Mouse (Mus musculus) kidney, embryonic 15.5 days (tissue): ENCODE data around the gene Mmp25. TPM values are rescaled to one million over a fixed set of nuclear protein-coding genes. Genes with fewer than 3 reads are reported as not detected.
"Not testable (repeated sequence)": the region's sequence is repeated elsewhere in the genome, so short reads cannot be mapped to it uniquely, and the experiment has no call there.

Source experiments
- ATAC-seq: fragments of 200-750 bp; cut with Nextera tagmentation; replicated peaks from 2 replicates; pipeline ENCODE4 v1.8.0; 2017; ENCODE audit warnings: moderate TSS enrichment; ENCODE audit not compliant: low FRiP score
- H3K27ac ChIP-seq: fragments of 300-500 bp; sonication (generic); 2 replicates; pipeline ENCODE4 v1.5.1; 2015; ENCODE audit warnings: mild to moderate bottlenecking, inconsistent platforms
- H3K27me3 ChIP-seq: fragments of 300-500 bp; sonication (generic); 2 replicates; pipeline ENCODE4 v1.6.1; 2015; ENCODE audit warnings: inconsistent platforms
- H3K36me3 ChIP-seq: fragments of 300-500 bp; sonication (generic); 2 replicates; pipeline ENCODE4 v1.6.1; 2015; ENCODE audit warnings: inconsistent platforms
- H3K4me1 ChIP-seq: fragments of 300-500 bp; sonication (generic); 2 replicates; pipeline ENCODE4 v1.6.1; 2015; ENCODE audit warnings: inconsistent platforms
- H3K4me2 ChIP-seq: fragments of 300-500 bp; sonication (generic); 2 replicates; pipeline ENCODE4 v1.6.1; 2015; ENCODE audit warnings: moderate library complexity, mild to moderate bottlenecking, inconsistent platforms
- H3K4me3 ChIP-seq: fragments of 300-500 bp; sonication (generic); replicated peaks from 2 replicates; pipeline ENCODE4 v1.5.1; 2015; ENCODE audit warnings: mild to moderate bottlenecking, inconsistent platforms
- H3K9ac ChIP-seq: fragments of 300-500 bp; sonication (generic); 2 replicates; pipeline ENCODE4 v1.6.1; 2015; ENCODE audit warnings: mild to moderate bottlenecking, inconsistent platforms
- H3K9me3 ChIP-seq: fragments of 300-500 bp; sonication (generic); replicated peaks from 2 replicates; pipeline ENCODE4 v1.6.1; 2016; ENCODE audit warnings: inconsistent platforms
- WGBS: fragments of 180-500 bp; shearing (Covaris S2); methylation state at CpG from one replicate; pipeline ENCODE4 v1.1.7; 2015; ENCODE audit warnings: mixed read lengths; 5-methylcytosine and 5-hydroxymethylcytosine counted together
- polyA plus RNA-seq: library from polyadenylated mRNA; unstranded; fragments of >200 nt; fragmentation: Nextera tagmentation; extraction: Ambion mirVana; gene quantifications from 2 replicates; pipeline ENCODE4 v1.2.1, GENCODE M21; 2015

Gene Mmp25
- polyA plus RNA-seq, 1 experiment from 2014 or later: 1.1 TPM

DNA sequence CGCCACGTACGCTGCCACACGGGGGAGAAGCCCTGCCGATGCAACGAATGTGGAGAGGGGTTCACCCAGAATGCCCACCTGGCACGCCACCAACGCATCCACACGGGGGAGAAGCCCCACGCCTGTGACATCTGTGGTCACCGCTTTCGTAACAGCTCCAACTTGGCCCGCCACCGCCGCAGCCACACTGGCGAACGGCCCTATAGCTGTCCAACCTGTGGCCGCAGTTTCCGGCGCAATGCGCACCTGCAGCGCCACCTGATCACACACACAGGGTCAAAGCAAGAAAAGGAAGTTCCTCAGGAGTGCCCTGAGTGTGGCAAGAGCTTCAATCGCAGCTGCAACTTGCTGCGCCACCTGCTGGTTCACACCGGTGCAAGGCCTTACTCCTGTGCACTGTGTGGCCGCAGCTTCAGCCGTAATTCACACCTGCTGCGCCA is 34.7 kb downstream of the Mmp25 start:
- no peak overlapping the region for H3K4me2 ChIP-seq
- no peak overlapping the region for H3K27ac ChIP-seq
- no peaks in the 10 kb centered on the region for H3K27me3 ChIP-seq
- 83% methylated on average over 28 of the region's 28 CpGs for WGBS
- peak; percentile 81 for ATAC-seq
- no peaks in the 10 kb centered on the region for H3K4me1 ChIP-seq
- no peaks in the 10 kb centered on the region for H3K36me3 ChIP-seq
- H3K4me3 ChIP-seq: no peak overlapping the region
- no peak overlapping the region for H3K9ac ChIP-seq
- H3K9me3 ChIP-seq: no peaks in the 10 kb centered on the region

DNA sequence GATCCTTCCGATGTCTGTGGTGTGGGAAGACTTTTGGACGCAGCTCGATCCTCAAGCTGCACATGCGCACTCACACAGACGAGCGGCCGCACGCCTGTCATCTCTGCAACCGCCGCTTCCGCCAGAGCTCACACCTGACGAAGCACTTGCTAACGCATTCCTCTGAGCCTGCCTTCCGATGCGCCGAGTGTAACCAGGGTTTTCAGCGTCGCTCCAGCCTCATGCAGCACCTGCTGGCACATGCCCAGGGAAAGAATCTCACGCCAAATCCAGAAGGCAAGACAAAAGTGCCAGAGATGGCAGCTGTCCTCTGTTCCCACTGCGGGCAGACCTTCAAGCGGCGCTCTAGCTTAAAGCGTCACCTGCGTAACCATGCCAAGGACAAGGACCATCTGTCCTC is 35.5 kb downstream of the Mmp25 start:
- Histone ChIP-seq H3K27me3 (no peaks in the 10 kb centered on the region), H3K27ac (no peak overlapping the region), H3K4me1 (no peaks in the 10 kb centered on the region), H3K4me3 (no peak overlapping the region), H3K9ac (no peak overlapping the region), H3K9me3 (no peaks in the 10 kb centered on the region), H3K36me3 (no peaks in the 10 kb centered on the region), H3K4me2 (no peak overlapping the region)
- 95% methylated on average over 24 of the region's 24 CpGs for WGBS
- ATAC-seq: no peak

DNA sequence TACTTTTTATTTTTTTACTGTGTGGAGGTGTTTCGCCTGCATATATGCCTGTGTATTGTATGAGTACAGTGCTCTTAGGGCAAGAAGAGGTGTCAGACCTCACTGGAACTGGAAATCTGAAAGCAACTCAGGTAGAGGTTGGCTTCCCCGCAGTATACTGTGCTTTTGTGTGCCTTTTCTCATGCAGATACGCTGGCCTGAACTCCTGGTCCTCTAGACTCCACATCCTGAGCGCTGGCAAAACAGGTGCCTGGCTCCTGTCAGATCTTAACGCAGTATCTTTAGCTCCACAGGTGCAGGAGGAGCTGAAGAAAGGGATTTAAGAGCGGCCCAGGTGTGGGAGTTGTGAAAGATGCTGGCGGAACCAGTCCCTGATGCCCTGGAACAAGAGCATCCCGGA is 39.9 kb downstream of the Mmp25 start:
- 86% methylated on average over 8 of the region's 8 CpGs for WGBS
- Histone ChIP-seq H3K4me3 (no peak overlapping the region), H3K9me3 (no peaks in the 10 kb centered on the region), H3K4me1 (peaks cover 14% of the 10 kb centered on the region; the same call in 1 of the 2 replicates), H3K27me3 (no peaks in the 10 kb centered on the region), H3K4me2 (no peak overlapping the region), H3K9ac (no peak overlapping the region), H3K36me3 (no peaks in the 10 kb centered on the region), H3K27ac (no peak overlapping the region)
- no peak for ATAC-seq

DNA sequence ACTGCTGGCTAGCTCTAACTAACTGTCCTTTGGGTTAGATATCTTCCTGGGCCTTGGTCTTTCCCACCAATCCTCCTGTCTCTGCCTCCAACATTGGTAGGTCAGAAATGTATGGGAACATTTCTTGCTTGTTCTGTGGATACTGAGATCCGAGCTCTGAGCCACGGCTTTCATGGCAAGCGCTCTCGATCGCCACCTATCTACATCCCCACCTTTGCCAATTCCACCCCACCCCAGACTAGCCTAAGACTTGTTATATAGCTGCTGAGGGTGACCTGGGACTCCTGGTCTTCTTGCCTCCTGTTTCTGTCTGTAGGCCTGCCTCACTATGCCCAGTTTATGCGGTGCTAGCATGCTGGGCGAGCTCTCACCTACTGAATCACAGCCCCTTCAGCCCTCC is 40.7 kb downstream of the Mmp25 start:
- no peaks in the 10 kb centered on the region for H3K27me3 ChIP-seq
- peaks cover 22% of the 10 kb centered on the region for H3K4me1 ChIP-seq
- H3K27ac ChIP-seq: no peak overlapping the region
- H3K4me2 ChIP-seq: no peak overlapping the region
- H3K4me3 ChIP-seq: no peak overlapping the region
- no peaks in the 10 kb centered on the region for H3K36me3 ChIP-seq
- WGBS: 85% methylated on average over 7 of the region's 7 CpGs
- H3K9me3 ChIP-seq: no peaks in the 10 kb centered on the region
- ATAC-seq: no peak
- no peak overlapping the region for H3K9ac ChIP-seq

DNA sequence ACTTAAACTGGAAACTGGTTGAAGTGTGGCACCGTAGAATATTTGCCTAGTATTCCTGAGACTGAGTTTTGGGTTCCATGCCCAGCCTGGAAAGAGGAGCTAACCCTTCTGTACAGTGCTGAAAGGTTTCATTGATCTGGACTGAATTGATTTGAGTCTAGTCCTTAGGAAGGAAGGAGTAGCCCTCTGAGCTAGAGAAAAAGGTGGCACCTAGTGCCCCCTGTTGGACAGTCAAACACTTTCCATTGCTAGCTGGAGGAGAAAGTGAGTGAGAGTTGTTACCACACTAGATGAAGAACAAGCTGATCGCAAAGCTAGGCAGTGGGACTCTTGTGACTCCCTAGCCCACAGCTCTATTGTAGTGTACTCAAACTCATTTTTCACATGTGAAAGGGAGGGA is 41.5 kb downstream of the Mmp25 start:
- no peak for ATAC-seq
- Histone ChIP-seq H3K4me1 (peaks cover 26% of the 10 kb centered on the region), H3K27ac (no peak overlapping the region), H3K27me3 (no peaks in the 10 kb centered on the region), H3K9me3 (no peaks in the 10 kb centered on the region), H3K36me3 (no peaks in the 10 kb centered on the region), H3K9ac (no peak overlapping the region), H3K4me2 (no peak overlapping the region), H3K4me3 (no peak overlapping the region)
- 58% methylated on average over 2 of the region's 2 CpGs for WGBS

DNA sequence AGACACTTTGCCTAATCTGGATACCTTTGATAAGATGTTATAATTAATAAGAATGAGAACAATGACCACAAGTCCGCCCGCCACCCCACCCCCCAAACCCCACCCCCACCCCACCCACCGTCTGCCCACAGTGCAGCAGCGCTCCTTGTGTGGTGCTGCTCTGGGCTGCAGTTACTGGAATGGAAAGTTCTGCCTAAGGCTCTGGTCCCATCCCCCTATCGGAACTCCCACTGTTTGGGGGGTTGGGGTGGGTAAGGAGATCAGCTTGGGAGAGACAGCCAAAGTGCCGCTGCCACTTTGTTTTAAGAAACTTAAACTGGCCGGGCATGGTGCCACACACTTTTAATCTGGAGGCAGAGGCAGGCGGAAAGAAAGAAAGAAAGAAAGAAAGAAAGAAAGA is 42.0 kb downstream of the Mmp25 start:
- H3K27ac ChIP-seq: no peak overlapping the region
- peaks cover 28% of the 10 kb centered on the region for H3K4me1 ChIP-seq
- H3K9ac ChIP-seq: no peak overlapping the region
- no peak overlapping the region for H3K4me2 ChIP-seq
- H3K36me3 ChIP-seq: no peaks in the 10 kb centered on the region
- no peaks in the 10 kb centered on the region for H3K9me3 ChIP-seq
- no peak overlapping the region for H3K4me3 ChIP-seq
- no peak for ATAC-seq
- no peaks in the 10 kb centered on the region for H3K27me3 ChIP-seq
- 34% methylated on average over 8 of the region's 8 CpGs for WGBS

DNA sequence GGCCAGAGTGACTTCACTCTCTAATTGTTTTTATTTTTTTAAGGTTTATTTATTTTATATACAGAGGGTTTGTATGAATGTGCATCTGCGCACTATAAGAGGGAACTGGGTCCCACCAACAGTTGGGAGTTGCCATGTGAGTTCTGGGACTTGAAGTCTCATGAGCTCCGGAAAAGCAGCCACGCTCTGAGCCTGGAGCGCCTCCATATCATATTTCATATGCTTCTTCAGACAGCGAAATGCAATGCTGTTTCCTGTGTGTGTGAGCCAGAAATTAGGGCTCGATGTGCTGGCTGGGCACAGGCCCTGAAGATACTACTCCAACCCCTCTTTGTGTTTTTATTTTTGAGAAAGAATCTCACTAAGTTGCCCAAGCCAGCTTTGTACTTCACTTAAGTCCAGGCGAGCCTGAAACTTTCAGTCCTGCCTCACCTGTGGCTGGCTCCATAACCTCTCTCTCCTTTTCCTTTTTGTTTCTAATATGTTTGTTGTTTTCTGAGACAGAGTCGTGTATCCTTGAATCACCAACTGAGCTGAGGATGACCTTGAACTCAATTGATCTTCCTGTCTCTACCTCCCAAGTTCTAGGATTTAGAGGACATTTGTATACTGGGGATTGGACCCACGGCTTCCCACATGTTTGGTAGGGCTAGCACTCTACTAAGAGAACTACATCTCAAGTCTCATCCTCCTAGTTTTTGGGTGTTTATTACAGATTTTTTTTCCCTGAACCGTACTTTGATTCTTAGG is 43.1 kb downstream of the Mmp25 start:
- Histone ChIP-seq H3K27me3 (no peaks in the 10 kb centered on the region), H3K4me1 (peaks cover 28% of the 10 kb centered on the region), H3K4me2 (no peak overlapping the region), H3K27ac (no peak overlapping the region), H3K36me3 (no peaks in the 10 kb centered on the region), H3K4me3 (no peak overlapping the region), H3K9ac (no peak overlapping the region), H3K9me3 (no peaks in the 10 kb centered on the region)
- ATAC-seq: no peak
- WGBS: 38% methylated on average over 10 of the region's 10 CpGs

DNA sequence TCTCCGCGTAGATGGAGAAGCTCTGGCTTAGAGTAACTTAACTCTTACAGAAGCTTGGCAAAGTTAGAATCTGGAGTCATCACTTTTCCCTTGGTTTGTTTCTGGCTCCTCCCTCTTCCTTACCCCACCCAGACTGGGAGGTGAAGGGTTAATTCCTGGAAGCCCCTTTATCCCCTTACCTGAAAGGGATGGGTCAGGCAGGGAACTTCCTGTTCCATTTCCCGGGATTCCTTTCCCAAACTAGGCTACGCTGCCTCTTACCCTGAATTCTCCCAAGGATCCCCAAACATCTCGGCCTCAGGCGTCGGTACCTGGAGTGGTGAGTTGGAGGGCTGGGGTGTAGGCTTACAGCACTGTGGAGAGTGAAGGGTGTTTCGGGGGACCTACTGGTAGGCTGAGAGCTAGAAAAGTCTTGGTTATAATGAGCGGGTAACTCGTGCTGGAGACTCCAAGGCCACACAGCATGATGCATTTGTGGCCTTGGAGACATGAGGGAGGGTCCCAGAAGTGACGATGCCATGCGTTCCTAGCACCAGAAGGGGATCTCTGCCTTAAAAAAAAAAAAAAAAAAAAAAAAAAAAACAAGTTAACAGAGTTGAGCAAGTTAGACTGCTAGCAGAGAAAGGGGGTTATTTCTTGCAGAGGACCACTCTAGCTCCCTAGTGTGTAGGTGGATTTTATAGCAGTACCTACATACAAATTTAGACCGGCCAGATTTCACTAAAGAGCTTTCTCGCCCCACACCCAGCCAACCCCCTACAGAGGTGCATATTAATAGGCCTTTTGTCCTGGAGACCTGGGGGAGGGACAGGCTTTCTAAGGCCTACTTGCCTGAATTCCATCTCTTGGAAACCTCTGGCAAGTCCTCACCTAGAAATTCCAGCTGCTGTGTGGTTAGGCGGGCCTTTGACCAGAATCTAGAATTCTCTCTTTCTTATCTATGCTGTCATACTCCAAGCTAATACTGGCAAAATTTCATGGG is 44.1 kb downstream of the Mmp25 start, which contains the start of gene Zscan10:
TSS of gene Zscan10 (plus strand) at position 216 of the 982 bp plus-strand sequence.
- Histone ChIP-seq H3K9ac (no peak within 1 kb of the TSS), H3K9me3 (no peaks in the 10 kb centered on the region), H3K4me2 (peak within 1 kb of the TSS; percentile 79), H3K36me3 (no peaks in the 10 kb centered on the region), H3K4me1 (peaks cover 28% of the 10 kb centered on the region), H3K4me3 (peak within 1 kb of the TSS; percentile 50), H3K27ac (peak within 1 kb of the TSS; percentile 94), H3K27me3 (no peaks in the 10 kb centered on the region)
- WGBS: 53% methylated on average over 15 of the region's 15 CpGs
- ATAC-seq: no peak

DNA sequence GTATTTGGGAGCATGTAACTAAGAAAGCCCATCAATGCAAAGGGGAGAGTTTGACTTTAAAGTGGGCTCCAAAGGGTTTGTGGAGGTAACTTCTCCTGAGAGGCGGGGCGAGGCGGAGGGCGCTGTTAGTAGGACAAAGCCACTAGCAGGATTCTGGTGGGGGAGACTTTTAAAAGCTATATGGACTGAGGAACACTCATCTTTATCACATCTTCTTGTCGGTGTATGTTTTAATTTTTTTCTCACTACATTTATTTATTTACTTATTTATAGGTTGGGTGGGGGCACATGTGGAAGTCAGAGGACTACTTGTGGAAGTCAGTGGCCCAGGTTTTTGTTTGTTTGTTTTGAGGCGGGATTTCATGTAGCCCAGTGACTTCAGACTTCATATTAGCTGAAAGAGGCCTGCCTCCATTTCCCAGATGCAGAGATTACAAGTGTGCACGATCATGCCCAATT is 45.4 kb downstream of the Mmp25 start:
- Histone ChIP-seq H3K9me3 (no peaks in the 10 kb centered on the region), H3K4me1 (peaks cover 28% of the 10 kb centered on the region), H3K27me3 (no peaks in the 10 kb centered on the region), H3K9ac (peak overlapping the region; percentile 48), H3K4me2 (peak overlapping the region; percentile 79), H3K27ac (peak overlapping the region; percentile 94), H3K4me3 (peak overlapping the region; percentile 50), H3K36me3 (no peaks in the 10 kb centered on the region)
- ATAC-seq: no peak
- WGBS: 42% methylated on average over 7 of the region's 7 CpGs

DNA sequence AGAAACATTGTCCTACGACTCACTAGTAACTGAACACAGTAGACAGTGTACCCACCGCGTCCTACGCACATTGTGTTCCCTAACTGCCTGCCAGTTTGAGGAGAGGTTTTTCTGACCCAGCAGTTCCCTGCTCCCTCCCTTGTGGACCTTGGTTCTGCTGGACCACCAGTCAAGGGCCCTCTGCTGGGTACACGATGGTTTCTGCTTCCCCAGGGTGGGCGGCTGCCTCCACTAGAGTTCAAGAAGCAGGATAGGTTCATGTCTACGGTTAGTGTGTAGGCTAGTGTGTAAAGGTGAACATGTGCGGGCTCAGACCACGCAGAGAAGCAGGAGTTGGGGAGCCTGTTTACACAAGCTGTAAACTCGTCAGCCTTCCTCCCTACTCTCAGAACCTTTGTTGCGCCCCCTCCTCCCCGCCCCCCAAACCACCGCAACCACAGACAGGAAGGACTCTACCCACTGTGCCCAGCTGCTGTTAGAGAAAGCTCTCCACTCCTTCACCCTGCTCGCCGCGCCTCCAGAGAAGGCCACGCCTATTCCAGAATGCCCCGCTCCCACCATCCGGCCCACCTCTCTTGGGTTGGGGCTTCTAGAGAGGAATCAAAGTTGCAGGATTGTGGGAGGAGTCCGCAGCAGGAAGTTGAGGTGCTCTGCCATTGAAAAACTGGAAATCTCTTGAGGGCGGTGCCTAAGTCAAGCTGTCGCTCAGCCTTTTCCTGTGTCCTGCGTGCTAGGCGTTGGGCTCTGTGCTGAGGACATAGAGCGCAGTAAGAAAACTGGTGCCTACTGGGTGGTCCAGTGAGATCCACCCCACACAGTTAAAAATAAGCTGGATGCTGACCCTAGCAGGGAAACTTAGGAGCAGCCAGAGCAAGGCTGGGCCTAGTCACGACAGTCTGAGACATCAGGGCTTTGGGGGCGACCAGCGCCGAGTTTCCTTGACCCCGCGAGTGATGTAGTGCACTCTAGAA is 46.2 kb downstream of the Mmp25 start, which contains the start of gene Zfp13:
TSS of gene Zfp13 (minus strand) at position 906 of the 971 bp plus-strand sequence.
- no peaks in the 10 kb centered on the region for H3K36me3 ChIP-seq
- H3K9ac ChIP-seq: peak within 1 kb of the TSS; percentile 48
- no peaks in the 10 kb centered on the region for H3K9me3 ChIP-seq
- 7% methylated on average over 30 of the region's 31 CpGs for WGBS
- peak within 1 kb of the TSS; percentile 50 for H3K4me3 ChIP-seq
- peak within 1 kb of the TSS; percentile 94 for H3K27ac ChIP-seq
- no peaks in the 10 kb centered on the region for H3K27me3 ChIP-seq
- ATAC-seq: peak; percentile 97
- peak within 1 kb of the TSS; percentile 79 for H3K4me2 ChIP-seq
- peaks cover 28% of the 10 kb centered on the region for H3K4me1 ChIP-seq

DNA sequence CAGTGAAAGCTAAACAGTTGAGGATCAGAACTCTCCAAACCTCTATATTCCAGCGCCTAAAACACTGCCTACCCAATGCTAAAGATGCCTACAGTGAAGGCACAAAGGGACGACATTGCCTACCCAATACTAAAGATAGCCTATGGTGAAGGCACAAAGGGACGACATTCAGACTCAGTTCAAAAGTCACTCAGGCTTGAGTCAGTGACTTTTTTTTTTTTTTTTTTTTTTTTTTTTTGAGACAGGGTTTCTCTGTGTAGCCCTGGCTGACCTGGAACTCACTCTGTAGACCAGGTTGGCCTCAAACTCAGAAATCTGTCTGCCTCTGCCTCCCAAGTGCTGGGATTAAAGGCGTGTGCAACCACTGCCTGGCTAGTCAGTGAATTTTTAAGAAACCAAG is 49.9 kb downstream of the Mmp25 start:
- WGBS: 91% methylated on average over 4 of the region's 4 CpGs
- not testable (repeated sequence) for H3K9me3 ChIP-seq

More for the DNA sequence above, 49.9 kb downstream of the Mmp25 start:
- H3K4me3 ChIP-seq, ATAC-seq, H3K27ac ChIP-seq, H3K27me3 ChIP-seq, H3K9ac ChIP-seq, H3K36me3 ChIP-seq, H3K4me2 ChIP-seq: not testable (repeated sequence)
- peaks cover 21% of the 10 kb centered on the region for H3K4me1 ChIP-seq
